Mouse (Mus musculus): ENCODE results near the gene Slc25a24. TPM values are rescaled to one million over a fixed set of nuclear protein-coding genes. Genes with fewer than 3 reads are reported as not detected.
A peak's percentile ranks its signal among the peaks of the same experiment; 100 is the strongest.

The Slc25a24 gene
- 25.9 and 29.7 TPM in 2 replicates for polyA plus RNA-seq (2016; fragmentation: Nextera tagmentation; extraction: Ambion mirVana)

- Histone ChIP-seq H3K27ac (peak within 1 kb of the TSS; percentile 96), H3K9me3 (no peaks in the 10 kb centered on the region), H3K36me3 (peaks cover 9% of the 10 kb centered on the region), H3K4me3 (peak within 1 kb of the TSS; percentile 80), H3K27me3 (ENCODE audit: insufficient read depth, poor library complexity, severe bottlenecking) (peaks cover 5% of the 10 kb centered on the region; the same call in 1 of the 2 replicates), H3K4me1 (replicated peaks) (peaks cover 18% of the 10 kb centered on the region)
- WGBS, result 2% methylated on average over 42 of the region's 49 CpGs
- peak; percentile 79 for DNase-seq (ENCODE audit: low spot score)
These were observed at the start of gene Slc25a24 for GRCm38 (mm10) chr3:109122641-109123530. Gene Slc25a24, plus strand, starts transcription at chr3:109123149.

- H3K9me3 ChIP-seq, result no peaks in the 10 kb centered on the region
- DNase-seq (ENCODE audit: low spot score), result no peak
- no peaks in the 10 kb centered on the region for H3K36me3 ChIP-seq
- no peaks in the 10 kb centered on the region for H3K4me1 ChIP-seq (replicated peaks)
- 95% methylated on average over 17 of the region's 17 CpGs for WGBS
- H3K4me3 ChIP-seq, result no peak within 1 kb of the TSS
- no peak within 1 kb of the TSS for H3K27ac ChIP-seq
- H3K27me3 ChIP-seq (ENCODE audit: insufficient read depth, poor library complexity, severe bottlenecking), result no peaks in the 10 kb centered on the region
These were observed 42.8 kb upstream of the Slc25a24 start, which contains the start of gene Slc25a54 for GRCm38 (mm10) chr3:109080169-109080568. Gene Slc25a54, plus strand, starts transcription at chr3:109080469.

GRCm38 (mm10) chr3:109084418-109084817 is 38.5 kb upstream of the Slc25a24 start:
- DNase-seq (ENCODE audit: low spot score), result no peak
- no peaks in the 10 kb centered on the region for H3K9me3 ChIP-seq
- no peaks in the 10 kb centered on the region for H3K36me3 ChIP-seq
- H3K27ac ChIP-seq, result no peak overlapping the region
- 94% methylated on average over 2 of the region's 2 CpGs for WGBS
- no peaks in the 10 kb centered on the region for H3K27me3 ChIP-seq (ENCODE audit: insufficient read depth, poor library complexity, severe bottlenecking)
- H3K4me1 ChIP-seq (replicated peaks), result no peaks in the 10 kb centered on the region
- no peak overlapping the region for H3K4me3 ChIP-seq

DNA sequence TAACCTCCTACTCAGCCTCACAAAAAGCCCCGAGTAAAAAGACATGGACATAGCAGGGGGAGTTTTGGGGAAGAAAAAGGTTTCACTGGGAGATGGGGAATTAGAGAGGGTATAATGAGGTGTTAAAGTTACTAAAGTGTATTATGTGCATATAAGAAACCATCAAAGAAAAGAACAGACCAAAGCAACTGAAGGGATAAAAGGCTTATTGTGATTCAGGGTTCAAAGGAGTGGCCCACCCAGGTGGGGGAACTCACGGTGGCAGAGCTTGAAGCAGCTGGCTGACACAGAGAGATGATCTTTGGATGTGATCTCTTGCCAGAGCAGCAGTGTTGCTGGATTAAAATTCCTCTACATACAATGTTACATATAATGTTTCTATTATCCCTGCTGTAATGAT is 34.5 kb upstream of the Slc25a24 start:
- Histone ChIP-seq H3K9me3 (no peaks in the 10 kb centered on the region), H3K27me3 (ENCODE audit: insufficient read depth, poor library complexity, severe bottlenecking) (no peaks in the 10 kb centered on the region), H3K27ac (no peak overlapping the region), H3K4me3 (no peak overlapping the region), H3K4me1 (replicated peaks) (no peaks in the 10 kb centered on the region), H3K36me3 (no peaks in the 10 kb centered on the region)
- WGBS, result 6% methylated on average over 2 of the region's 2 CpGs
- no peak for DNase-seq (ENCODE audit: low spot score)

- DNase-seq (ENCODE audit: low spot score), result no peak
- WGBS, result 65% methylated on average over 8 of the region's 8 CpGs
- Histone ChIP-seq H3K4me1 (replicated peaks) (no peaks in the 10 kb centered on the region), H3K9me3 (no peaks in the 10 kb centered on the region), H3K27me3 (ENCODE audit: insufficient read depth, poor library complexity, severe bottlenecking) (no peaks in the 10 kb centered on the region), H3K4me3 (no peak overlapping the region), H3K36me3 (no peaks in the 10 kb centered on the region), H3K27ac (no peak overlapping the region)
These were observed 18.2 kb upstream of the Slc25a24 start for GRCm38 (mm10) chr3:109104702-109105101.

- peaks cover 9% of the 10 kb centered on the region; the same call in 1 of the 2 replicates for H3K9me3 ChIP-seq
- no peak for DNase-seq (ENCODE audit: low spot score)
- no peaks in the 10 kb centered on the region for H3K4me1 ChIP-seq (replicated peaks)
- H3K36me3 ChIP-seq, result no peaks in the 10 kb centered on the region
- peaks cover 5% of the 10 kb centered on the region; the same call in 1 of the 2 replicates for H3K27me3 ChIP-seq (ENCODE audit: insufficient read depth, poor library complexity, severe bottlenecking)
- H3K27ac ChIP-seq, result no peak overlapping the region
- no peak overlapping the region for H3K4me3 ChIP-seq
These were observed 5.8 kb upstream of the Slc25a24 start for GRCm38 (mm10) chr3:109117136-109117535.

- DNase-seq (ENCODE audit: low spot score), result no peak
- 86% methylated on average over 5 of the region's 5 CpGs for WGBS
- H3K27ac ChIP-seq, result no peak overlapping the region
- no peak overlapping the region for H3K4me3 ChIP-seq
- H3K4me1 ChIP-seq (replicated peaks), result peaks cover 18% of the 10 kb centered on the region
- H3K27me3 ChIP-seq (ENCODE audit: insufficient read depth, poor library complexity, severe bottlenecking), result peaks cover 5% of the 10 kb centered on the region; the same call in 1 of the 2 replicates
- H3K9me3 ChIP-seq, result no peaks in the 10 kb centered on the region
- H3K36me3 ChIP-seq, result no peaks in the 10 kb centered on the region
These were observed 3.4 kb upstream of the Slc25a24 start for GRCm38 (mm10) chr3:109119562-109119961.

GRCm38 (mm10) chr3:109119973-109120372 is 3.0 kb upstream of the Slc25a24 start:
- no peak for DNase-seq (ENCODE audit: low spot score)

DNA sequence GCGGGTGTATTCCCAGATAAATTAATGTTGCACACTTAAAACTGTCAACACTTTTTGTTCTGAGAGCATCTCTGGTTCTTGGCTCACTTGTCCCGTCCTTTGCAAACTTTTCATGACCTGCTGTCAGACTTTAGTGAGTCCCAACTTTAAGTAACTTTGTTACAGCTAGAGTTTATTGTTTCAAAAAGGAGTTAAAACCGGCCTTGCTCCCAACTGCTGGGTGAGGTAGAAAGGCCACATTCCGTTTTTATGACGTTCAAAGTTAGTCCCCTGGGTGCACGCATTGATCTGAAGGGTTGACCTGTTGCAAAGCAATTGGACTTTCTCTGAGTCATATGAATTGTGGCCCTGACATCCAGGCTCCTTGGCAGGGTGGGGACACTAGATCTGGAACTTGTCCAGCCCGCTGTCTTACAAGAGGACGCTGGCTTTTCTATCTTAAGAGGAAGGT is 607 bp downstream of the Slc25a24 start:
- whole genome bisulfite sequencing, result 16% methylated on average over 8 of the region's 8 CpGs
- Histone ChIP-seq H3K4me1 (replicated peaks) (peaks cover 18% of the 10 kb centered on the region), H3K27ac (peak overlapping the region; percentile 96), H3K27me3 (ENCODE audit: insufficient read depth, poor library complexity, severe bottlenecking) (peaks cover 5% of the 10 kb centered on the region; the same call in 1 of the 2 replicates), H3K4me3 (peak overlapping the region; percentile 80), H3K36me3 (peaks cover 11% of the 10 kb centered on the region), H3K9me3 (no peaks in the 10 kb centered on the region)
- DNase-seq (ENCODE audit: low spot score), result peak; percentile 33

More at GRCm38 (mm10) chr3:109119973-109120372, 3.0 kb upstream of the Slc25a24 start:
- Histone ChIP-seq H3K4me3 (no peak overlapping the region), H3K27me3 (ENCODE audit: insufficient read depth, poor library complexity, severe bottlenecking) (peaks cover 5% of the 10 kb centered on the region; the same call in 1 of the 2 replicates), H3K4me1 (replicated peaks) (peaks cover 18% of the 10 kb centered on the region), H3K27ac (no peak overlapping the region), H3K36me3 (no peaks in the 10 kb centered on the region), H3K9me3 (no peaks in the 10 kb centered on the region)
- 84% methylated on average over 5 of the region's 5 CpGs for WGBS

- H3K27ac ChIP-seq, result no peak overlapping the region
- peaks cover 11% of the 10 kb centered on the region for H3K36me3 ChIP-seq
- WGBS, result 59% methylated on average over 4 of the region's 4 CpGs
- peaks cover 18% of the 10 kb centered on the region for H3K4me1 ChIP-seq (replicated peaks)
- H3K4me3 ChIP-seq, result peak overlapping the region; percentile 80
- H3K9me3 ChIP-seq, result no peaks in the 10 kb centered on the region
- DNase-seq (ENCODE audit: low spot score), result no peak
- H3K27me3 ChIP-seq (ENCODE audit: insufficient read depth, poor library complexity, severe bottlenecking), result peaks cover 5% of the 10 kb centered on the region; the same call in 1 of the 2 replicates
These were observed 1.1 kb downstream of the Slc25a24 start for GRCm38 (mm10) chr3:109124091-109124490.

DNA sequence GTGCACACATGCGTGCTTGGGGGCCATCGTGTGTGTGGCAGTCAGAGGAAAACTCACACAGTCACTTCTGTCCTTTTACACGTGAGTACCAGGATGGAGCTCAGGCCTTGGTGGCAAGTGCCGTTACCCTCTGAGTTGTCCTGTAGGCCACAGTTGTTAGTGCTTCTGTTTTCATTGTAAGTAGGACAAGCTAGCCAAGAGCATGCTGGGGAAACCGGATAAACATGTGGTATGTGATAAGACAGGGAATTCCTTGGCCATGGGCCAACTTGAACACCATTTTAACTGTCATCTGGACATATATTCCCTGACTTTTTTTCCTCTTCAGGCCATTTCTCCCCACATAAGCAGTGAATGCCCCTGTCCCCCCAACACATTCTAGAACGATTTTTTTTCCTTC is 2.6 kb downstream of the Slc25a24 start:
- Histone ChIP-seq H3K4me3 (no peak overlapping the region), H3K9me3 (no peaks in the 10 kb centered on the region), H3K27me3 (ENCODE audit: insufficient read depth, poor library complexity, severe bottlenecking) (peaks cover 5% of the 10 kb centered on the region; the same call in 1 of the 2 replicates), H3K36me3 (peaks cover 11% of the 10 kb centered on the region), H3K4me1 (replicated peaks) (peaks cover 18% of the 10 kb centered on the region), H3K27ac (no peak overlapping the region)
- WGBS, result 92% methylated on average over 6 of the region's 6 CpGs
- DNase-seq (ENCODE audit: low spot score), result no peak

DNA sequence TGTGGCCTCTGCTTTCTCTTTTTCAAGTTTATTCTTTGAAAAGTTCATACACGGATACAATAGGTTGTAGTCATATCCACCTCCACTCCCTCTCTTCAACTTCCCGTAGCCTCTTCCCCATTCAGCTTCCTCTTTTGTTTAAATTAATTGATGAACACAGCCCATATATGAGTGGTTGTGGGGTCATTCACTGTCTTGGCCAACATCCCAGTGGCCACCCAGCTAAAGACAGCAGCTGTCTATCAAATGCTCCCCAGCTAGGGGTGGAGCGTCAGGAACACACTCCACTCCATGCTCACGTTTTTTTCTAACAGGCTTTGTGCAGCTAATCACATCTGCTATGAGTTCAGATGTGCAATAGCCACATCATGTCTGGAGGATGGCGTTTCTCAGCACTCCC is 6.8 kb downstream of the Slc25a24 start:
- no peaks in the 10 kb centered on the region for H3K4me1 ChIP-seq (replicated peaks)
- H3K9me3 ChIP-seq, result peaks cover 9% of the 10 kb centered on the region; the same call in 1 of the 2 replicates
- no peak for DNase-seq (ENCODE audit: low spot score)
- no peaks in the 10 kb centered on the region for H3K27me3 ChIP-seq (ENCODE audit: insufficient read depth, poor library complexity, severe bottlenecking)
- no peak overlapping the region for H3K4me3 ChIP-seq
- 83% methylated on average over 5 of the region's 5 CpGs for WGBS
- peaks cover 33% of the 10 kb centered on the region for H3K36me3 ChIP-seq
- no peak overlapping the region for H3K27ac ChIP-seq

DNA sequence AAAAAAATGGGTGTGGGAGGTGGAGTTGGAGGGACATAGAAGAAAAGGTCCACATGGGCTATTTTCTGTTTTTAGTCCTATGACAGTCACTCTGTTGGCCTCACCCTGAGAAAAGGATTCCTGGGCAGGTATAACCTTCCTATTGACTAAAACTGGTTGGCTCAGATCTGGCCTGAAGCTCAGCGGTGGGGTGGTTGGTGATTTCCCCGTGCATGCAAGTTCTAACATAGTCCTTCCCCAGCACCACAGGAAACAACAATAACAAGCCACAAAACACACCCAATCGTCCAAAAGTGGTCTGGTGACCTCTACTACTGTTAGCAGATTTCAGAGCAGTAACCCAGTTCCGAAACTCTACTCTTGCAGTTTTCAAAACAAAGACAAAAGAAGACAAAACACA is 10.0 kb downstream of the Slc25a24 start:
- 81% methylated on average over 4 of the region's 4 CpGs for WGBS
- H3K9me3 ChIP-seq, result peaks cover 9% of the 10 kb centered on the region; the same call in 1 of the 2 replicates

More for the DNA sequence above, 10.0 kb downstream of the Slc25a24 start:
- no peak overlapping the region for H3K4me3 ChIP-seq
- peaks cover 29% of the 10 kb centered on the region for H3K36me3 ChIP-seq
- no peak overlapping the region for H3K27ac ChIP-seq
- no peak for DNase-seq (ENCODE audit: low spot score)
- H3K27me3 ChIP-seq (ENCODE audit: insufficient read depth, poor library complexity, severe bottlenecking), result no peaks in the 10 kb centered on the region
- no peaks in the 10 kb centered on the region for H3K4me1 ChIP-seq (replicated peaks)
